Mouse (Mus musculus) v-Abl transformed pro-B cells (cell line): ENCODE data around the gene Ahnak.

Experiments
- in situ Hi-C, 2 experiments: fragments of 400-800 bp; cut with MboI; formaldehyde crosslinking; loops; one replicate each; pipeline ENCODE4 v1.15.1; 2025; ENCODE audit not compliant: unreplicated experiment in 2 of 2

The Ahnak gene

DNA sequence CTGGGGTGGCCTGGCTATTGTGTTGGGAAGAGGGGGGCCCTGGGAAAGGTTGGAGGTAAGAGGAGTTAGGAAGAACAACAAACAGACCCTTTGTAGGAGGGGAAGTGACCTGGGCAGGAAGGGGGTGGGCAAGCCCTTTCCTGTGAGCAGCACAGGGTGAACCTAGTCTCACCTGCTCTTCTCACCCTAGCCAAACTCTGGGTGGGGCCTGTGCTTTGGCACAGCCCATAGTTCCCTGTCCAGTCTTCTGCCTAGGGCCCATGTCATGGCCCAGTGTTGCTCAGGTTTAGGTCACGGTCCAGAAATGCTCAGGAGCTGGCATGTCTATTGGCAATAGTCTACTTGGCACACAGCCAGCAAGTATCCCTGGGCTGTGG lies 118.3 kb downstream of the Ahnak start:
- in situ Hi-C loops: loop anchor here in 1 of 2 experiments (10.0 to 25.0 kb wide), 2 partner anchors 393 to 520 kb away; partner anchors contain the start of gene Slc22a8

DNA sequence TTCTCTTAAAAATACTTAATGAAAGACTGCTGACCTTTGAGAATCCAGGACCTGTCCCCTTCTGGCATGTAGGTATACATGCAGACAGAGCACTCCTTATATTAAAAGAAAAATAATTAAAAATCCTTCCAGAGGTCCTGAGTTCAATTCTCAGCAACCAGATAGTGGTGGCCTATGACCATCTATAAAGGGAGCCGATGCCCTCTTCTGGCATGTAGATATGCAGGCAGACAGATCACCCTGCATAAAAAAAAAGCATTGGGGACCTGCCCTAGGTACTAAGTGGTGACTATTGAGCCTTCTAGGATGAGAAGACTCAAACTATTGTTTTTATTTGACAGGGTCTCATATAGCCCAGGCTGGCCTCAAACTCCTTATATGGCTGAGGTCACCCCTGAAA lies 119.5 kb downstream of the Ahnak start:
- in situ Hi-C loops: loop anchor here in 1 of 2 experiments (10.0 to 25.0 kb wide), 2 partner anchors 394 to 521 kb away; partner anchors contain the start of gene Slc22a8

GRCm38 (mm10) chr19:9110182-9110869 lies 121.2 kb downstream of the Ahnak start:
- in situ Hi-C loops: loop anchor here (5.0 to 25.0 kb wide), 4 partner anchors 253 to 546 kb away; partner anchors contain the start of gene Slc22a8 (in 1 of the 2)

DNA sequence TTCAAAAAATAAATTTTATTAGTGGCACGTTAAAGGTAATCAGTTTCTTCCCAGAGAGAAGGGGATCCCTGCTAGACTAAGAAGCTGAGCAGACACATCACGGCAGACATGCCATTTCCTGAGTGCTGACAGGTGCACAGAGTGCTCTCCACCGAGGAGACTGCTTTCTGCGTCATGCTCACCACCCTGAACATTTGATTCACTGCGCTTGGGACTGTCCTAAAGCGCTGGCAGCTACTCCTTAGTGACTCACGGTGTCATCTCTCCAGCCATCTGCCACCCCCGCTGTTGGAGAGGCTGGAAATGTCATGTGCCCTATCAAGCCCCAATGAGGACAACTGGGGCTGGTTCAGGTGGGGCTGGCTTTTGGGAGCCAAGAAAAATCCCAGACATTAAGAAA lies 123.0 kb downstream of the Ahnak start:
- in situ Hi-C loops: loop anchor here (5.0 to 25.0 kb wide), 4 partner anchors 255 to 547 kb away; partner anchors contain the start of gene Slc22a8 (in 1 of the 2)

- in situ Hi-C loops: loop anchor here (10.0 to 25.0 kb wide), 2 partner anchors 529 to 551 kb away; partner anchors contain the start of gene Slc22a8 (in 1 of the 2)
Measured at GRCm38 (mm10) chr19:9116268-9116667, 127.2 kb downstream of the Ahnak start.

DNA sequence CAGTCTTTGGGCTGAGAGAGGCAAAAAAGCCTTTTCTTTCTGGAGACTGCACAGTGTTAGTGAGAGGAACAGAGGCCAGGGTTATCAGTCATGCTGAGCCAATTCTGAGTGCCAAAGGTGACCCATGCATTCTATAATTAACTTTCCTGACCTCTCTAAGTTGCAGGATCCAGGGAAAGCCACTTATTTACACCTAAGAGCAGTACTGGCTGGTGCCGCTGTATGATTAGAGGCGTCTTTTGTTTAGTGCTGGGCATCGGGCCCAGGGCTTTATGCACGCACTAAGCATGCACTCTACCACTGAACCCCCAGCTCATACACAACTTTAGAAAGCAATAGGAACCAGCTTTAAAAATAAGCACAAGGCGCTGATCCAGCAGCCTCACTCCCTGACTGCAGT lies 128.2 kb downstream of the Ahnak start:
- in situ Hi-C loops: loop anchor here (10.0 to 25.0 kb wide), 2 partner anchors 530 to 552 kb away; partner anchors contain the start of gene Slc22a8 (in 1 of the 2)

GRCm38 (mm10) chr19:9119655-9120425 lies 130.8 kb downstream of the Ahnak start:
- in situ Hi-C loops: loop anchor here (10.0 to 25.0 kb wide), 2 partner anchors 533 to 555 kb away; partner anchors contain the start of gene Slc22a8 (in 1 of the 2)

- in situ Hi-C loops: loop anchor here in 1 of 2 experiments (25.0 kb wide), 1 partner anchor 535 kb away; the partner anchor contains the start of gene Slc22a8
Measured at GRCm38 (mm10) chr19:9122390-9122789, 133.3 kb downstream of the Ahnak start.

DNA sequence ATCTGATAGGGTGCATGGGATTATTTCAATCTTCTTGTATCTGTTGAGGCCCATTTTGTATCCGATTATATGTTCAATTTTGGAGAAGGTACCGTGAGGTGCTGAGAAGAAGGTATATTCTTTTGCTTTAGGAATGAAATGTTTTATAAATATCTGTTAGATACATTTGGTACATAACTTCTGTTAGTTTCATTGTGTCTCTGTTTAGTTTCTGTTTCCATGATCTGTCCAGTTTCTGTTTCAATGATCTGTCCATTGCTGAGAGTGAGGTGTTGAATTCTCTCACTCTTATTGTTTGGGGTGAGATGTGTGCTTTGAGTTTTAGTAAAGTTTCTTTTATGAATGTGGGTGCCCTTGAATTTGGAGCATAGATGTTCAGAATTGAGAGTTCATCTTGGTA lies 134.9 kb downstream of the Ahnak start:
- in situ Hi-C loops: loop anchor here in 1 of 2 experiments (25.0 kb wide), 1 partner anchor 537 kb away; the partner anchor contains the start of gene Slc22a8
